Mouse (Mus musculus) ES-E14 (cell line): ENCODE data around the gene Phf11c. TPM values are rescaled to one million over a fixed set of nuclear protein-coding genes. Genes with fewer than 3 reads are reported as not detected.
"Not testable (repeated sequence)": the region's sequence is repeated elsewhere in the genome, so short reads cannot be mapped to it uniquely, and the experiment has no call there.

Source experiments
- DNase-seq: peaks from one replicate; pipeline ENCODE4 v3.0.0-alpha.2; 2013; ENCODE audit warnings: low read depth, low spot score
- H3K27ac ChIP-seq: 2 replicates; pipeline ENCODE4 v1.5.1; 2012; ENCODE audit warnings: low read depth, mild to moderate bottlenecking, low read length, moderate library complexity, mixed read lengths; ENCODE audit not compliant: poor library complexity, insufficient read depth, severe bottlenecking
- H3K36me3 ChIP-seq: 2 replicates; pipeline ENCODE4 v1.6.1; 2012; ENCODE audit warnings: mild to moderate bottlenecking, low read length, moderate library complexity, mixed read lengths; ENCODE audit not compliant: control insufficient read depth, poor library complexity, insufficient read depth, severe bottlenecking
- H3K4me1 ChIP-seq, 2 experiments: fragments of 150-350 bp in 1 of 2; sonication (generic) in 1 of 2; 2 replicates each; pipeline ENCODE4 v1.6.1; 2012; ENCODE audit warnings: low read length in 2 of 2, mild to moderate bottlenecking in 1 of 2, mixed read lengths in 1 of 2; ENCODE audit not compliant: control insufficient read depth in 2 of 2, insufficient read depth in 2 of 2, poor library complexity in 1 of 2
- H3K4me3 ChIP-seq, 2 experiments: fragments of 150-350 bp in 1 of 2; sonication (generic) in 1 of 2; 2 replicates each; pipeline ENCODE4 v1.5.1; 2012; ENCODE audit warnings: low read length in 2 of 2, low read depth in 1 of 2, mild to moderate bottlenecking in 1 of 2, mixed read lengths in 1 of 2; ENCODE audit not compliant: insufficient read depth in 1 of 2, poor library complexity in 1 of 2, severe bottlenecking in 1 of 2
- H3K9ac ChIP-seq: 2 replicates; pipeline ENCODE4 v1.6.1; 2012; ENCODE audit warnings: low read depth, mild to moderate bottlenecking, low read length, mixed read lengths; ENCODE audit not compliant: poor library complexity, insufficient read depth, severe bottlenecking
- H3K9me3 ChIP-seq: fragments of 150-350 bp; sonication (generic); 2 replicates; pipeline ENCODE4 v1.6.1; 2012; ENCODE audit warnings: low read depth, mild to moderate bottlenecking, low read length; ENCODE audit not compliant: control insufficient read depth, insufficient read depth
- CHD2 ChIP-seq: IDR thresholded peaks from 2 replicates; pipeline ENCODE4 v1.6.1; 2014; ENCODE audit warnings: mild to moderate bottlenecking, low read depth, low read length, inconsistent platforms
- HCFC1 ChIP-seq: IDR thresholded peaks from 2 replicates; pipeline ENCODE4 v1.6.1; 2012; ENCODE audit warnings: low read length, inconsistent platforms, borderline replicate concordance; ENCODE audit not compliant: insufficient read depth
- MAFK ChIP-seq: IDR thresholded peaks from 2 replicates; pipeline ENCODE4 v1.6.1; 2014; ENCODE audit warnings: mild to moderate bottlenecking, low read depth, low read length, inconsistent platforms; ENCODE audit not compliant: insufficient read depth
- ZC3H11A ChIP-seq: IDR thresholded peaks from 2 replicates; pipeline ENCODE4 v1.6.1; 2012; ENCODE audit warnings: low read depth, mild to moderate bottlenecking, inconsistent platforms, low read length, borderline replicate concordance
- ZNF384 ChIP-seq: IDR thresholded peaks from 2 replicates; pipeline ENCODE4 v1.6.1; 2012; ENCODE audit warnings: low read depth, low read length, inconsistent platforms
- in situ Hi-C, 2 experiments: fragments of 600-800 bp; cut with MboI; formaldehyde crosslinking; loops; one replicate each; pipeline ENCODE4 v1.15.1; 2025; ENCODE audit warnings: low sequenced_read_pairs in 2 of 2, inconsistent platforms in 1 of 2; ENCODE audit not compliant: unreplicated experiment in 2 of 2
- total RNA-seq: library from RNA; depleted of rRNA; stranded (reverse); fragments of 300-350 nt; gene quantifications from 2 replicates; pipeline ENCODE4 v1.2.3, GENCODE M21; 2012

The Phf11c gene
- total RNA-seq, 1 experiment: 1.0 TPM

- no peaks in the 10 kb centered on the region for H3K9me3 ChIP-seq
- no peaks in the 10 kb centered on the region for H3K4me1 ChIP-seq
- in situ Hi-C loops: no loop called here
- DNase-seq: no peak
- H3K27ac ChIP-seq: no peak overlapping the region
- TF ChIP-seq ZC3H11A (no peak), MAFK (no peak), HCFC1 (no peak), ZNF384 (no peak), CHD2 (no peak)
- H3K9ac ChIP-seq: no peak overlapping the region
- H3K36me3 ChIP-seq: no peaks in the 10 kb centered on the region
- H3K4me3 ChIP-seq: no peak overlapping the region
Observed at GRCm38 (mm10) chr14:59389532-59389931, 5.6 kb downstream of the Phf11c start.

- H3K9ac ChIP-seq: peak overlapping the region; percentile 76
Observed at GRCm38 (mm10) chr14:59370348-59371068, 24.7 kb downstream of the Phf11c start.

GRCm38 (mm10) chr14:59366386-59367105 lies 28.6 kb downstream of the Phf11c start:
- Histone ChIP-seq H3K9ac (peak overlapping the region; percentile 43; the same call in 1 of the 2 replicates), H3K9me3 (no peaks in the 10 kb centered on the region), H3K4me3 (no peak overlapping the region), H3K4me1 (peaks cover 4 to 5% of the 10 kb centered on the region in 2 experiments; a peak in 3 of 4 replicates), H3K36me3 (no peaks in the 10 kb centered on the region; the same call in 1 of the 2 replicates), H3K27ac (peak overlapping the region; percentile 71; the same call in 1 of the 2 replicates)
- peak; percentile 59 for DNase-seq
- no peak for TF ChIP-seq CHD2
- no peak for TF ChIP-seq ZC3H11A
- no peak for TF ChIP-seq ZNF384
- TF ChIP-seq MAFK: no peak
- no peak for TF ChIP-seq HCFC1
- in situ Hi-C loops: no loop called here

More at GRCm38 (mm10) chr14:59370348-59371068, 24.7 kb downstream of the Phf11c start:
- TF ChIP-seq CHD2: no peak
- no peak for TF ChIP-seq HCFC1
- TF ChIP-seq ZNF384: no peak
- no peak for TF ChIP-seq MAFK
- TF ChIP-seq ZC3H11A: no peak
- Histone ChIP-seq H3K36me3 (no peaks in the 10 kb centered on the region; the same call in 1 of the 2 replicates), H3K27ac (peak overlapping the region; percentile 37; the same call in 1 of the 2 replicates), H3K4me3 (peak overlapping the region; percentile 49 to 66), H3K9me3 (no peaks in the 10 kb centered on the region), H3K4me1 (peaks cover 3 to 4% of the 10 kb centered on the region in 2 experiments; a peak in 2 of 4 replicates)
- peak; percentile 97 for DNase-seq
- in situ Hi-C loops: no loop called here

- Histone ChIP-seq H3K9me3 (no peaks in the 10 kb centered on the region), H3K4me3 (no peak within 1 kb of the TSS), H3K36me3 (no peaks in the 10 kb centered on the region; the same call in 1 of the 2 replicates), H3K4me1 (peaks cover 4 to 5% of the 10 kb centered on the region in 2 experiments; a peak in 3 of 4 replicates), H3K27ac (no peak within 1 kb of the TSS), H3K9ac (peak within 1 kb of the TSS; percentile 7; the same call in 1 of the 2 replicates)
- in situ Hi-C loops: no loop called here
- DNase-seq: no peak
- TF ChIP-seq HCFC1: no peak
- no peak for TF ChIP-seq ZC3H11A
- no peak for TF ChIP-seq ZNF384
- no peak for TF ChIP-seq MAFK
- no peak for TF ChIP-seq CHD2
Observed at GRCm38 (mm10) chr14:59365244-59365644, 29.9 kb downstream of the Phf11c start, which contains the start of gene Phf11d. Gene Phf11d, minus strand, starts transcription at chr14:59365470.

- in situ Hi-C loops, H3K9ac ChIP-seq, H3K27ac ChIP-seq, DNase-seq, H3K9me3 ChIP-seq, H3K4me3 ChIP-seq, H3K4me1 ChIP-seq, H3K36me3 ChIP-seq: not testable (repeated sequence)
Observed at GRCm38 (mm10) chr14:59341189-59341588, 54.0 kb downstream of the Phf11c start, which contains the start of gene Phf11b. Gene Phf11b, minus strand, starts transcription at chr14:59341351.
